Comparison of ENCODE assay signal across 8 mouse cellular contexts in the genomic region with DNA sequence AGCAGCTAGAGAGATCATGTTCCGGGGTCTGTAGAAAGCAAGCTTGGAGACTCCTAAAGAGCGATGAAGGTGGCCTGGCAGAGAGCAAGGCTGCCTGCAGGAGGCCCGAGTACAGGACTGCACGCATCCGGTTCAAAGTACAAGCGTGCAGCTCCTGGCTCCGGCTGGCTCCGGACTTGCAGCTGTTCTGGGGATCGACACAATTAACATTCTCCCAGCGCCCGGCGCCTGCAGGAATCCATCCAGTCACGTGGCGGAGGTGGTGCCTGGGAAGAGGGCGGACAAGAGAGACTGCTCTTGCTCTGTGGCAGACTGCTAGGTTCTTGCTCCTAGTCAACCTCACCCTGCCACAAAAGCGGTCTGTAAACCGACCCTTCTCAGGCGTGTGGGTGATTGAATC.
A peak's percentile ranks its signal among the peaks of the same experiment; 100 is the strongest.
DNase-seq lines count a peak whose midpoint lies in the region; ATAC-seq and TF ChIP-seq lines count a peak whose summit lies in the region.

No protein-coding gene starts in this region.

- H3K9ac ChIP-seq in ES-E14 (ENCODE audit: insufficient read depth, low read depth, low read length, poor library complexity, severe bottlenecking) = peak overlapping the region; percentile 45
- H3K9ac ChIP-seq in hindbrain, embryonic 13.5 days = peak overlapping the region; percentile 65
- no peak overlapping the region for H3K9ac ChIP-seq in lung, embryonic 14.5 days

- peak overlapping the region; percentile 23; the same call in 1 of the 2 replicates for H3K27ac ChIP-seq in ES-E14 (ENCODE audit: insufficient read depth, low read depth, low read length, poor library complexity, severe bottlenecking)
- peak overlapping the region; percentile 87 for H3K27ac ChIP-seq in hindbrain, embryonic 13.5 days
- peak overlapping the region; percentile 83 for H3K27ac ChIP-seq in lung, embryonic 14.5 days (ENCODE audit: low read depth)

- H3K4me2 ChIP-seq in hindbrain, embryonic 13.5 days = peak overlapping the region; percentile 48
- H3K4me2 ChIP-seq in lung, embryonic 14.5 days = peak overlapping the region; percentile 40

- WGBS in hindbrain, embryonic 13.5 days = 1% methylated on average over 18 of the region's 18 CpGs
- 3% methylated on average over 18 of the region's 18 CpGs for WGBS in lung, embryonic 14.5 days

- peak overlapping the region; percentile 26 to 62 for H3K4me3 ChIP-seq in ES-E14 (ENCODE audit: insufficient read depth in 1 of 2, low read depth in 1 of 2, low read length in 2 of 2, poor library complexity in 1 of 2, severe bottlenecking in 1 of 2)
- peak overlapping the region; percentile 26 for H3K4me3 ChIP-seq in hindbrain, embryonic 13.5 days
- H3K4me3 ChIP-seq in lung, embryonic 14.5 days (ENCODE audit: low read depth, low read length) = no peak overlapping the region

- H3K9me3 ChIP-seq in ES-E14 (ENCODE audit: control insufficient read depth, insufficient read depth, low read depth, low read length) = no peaks in the 10 kb centered on the region
- H3K9me3 ChIP-seq in hindbrain, embryonic 13.5 days = no peaks in the 10 kb centered on the region
- H3K9me3 ChIP-seq in lung, embryonic 14.5 days (ENCODE audit: low read depth, low read length) = no peaks in the 10 kb centered on the region

- in situ Hi-C loops in ES-E14 (cut with MboI; ENCODE audit: low sequenced_read_pairs in 2 of 2, unreplicated experiment in 2 of 2) = no loop called here

- H3K36me3 ChIP-seq in ES-E14 (ENCODE audit: control insufficient read depth, insufficient read depth, low read length, poor library complexity, severe bottlenecking) = no peaks in the 10 kb centered on the region
- no peaks in the 10 kb centered on the region for H3K36me3 ChIP-seq in hindbrain, embryonic 13.5 days
- H3K36me3 ChIP-seq in lung, embryonic 14.5 days (ENCODE audit: insufficient read depth) = no peaks in the 10 kb centered on the region

- peaks cover 12 to 26% of the 10 kb centered on the region in 2 experiments for H3K4me1 ChIP-seq in ES-E14 (ENCODE audit: control insufficient read depth in 2 of 2, insufficient read depth in 2 of 2, low read length in 2 of 2, poor library complexity in 1 of 2)
- H3K4me1 ChIP-seq in hindbrain, embryonic 13.5 days (replicated peaks) = peaks cover 27% of the 10 kb centered on the region
- peaks cover 22% of the 10 kb centered on the region for H3K4me1 ChIP-seq in lung, embryonic 14.5 days (ENCODE audit: insufficient read depth)

- peak; percentile 21; the same call in 1 of the 2 replicates for TF ChIP-seq CTCF in lung, embryonic 14.5 days (IDR thresholded peaks at IDR 0.05; ENCODE audit: low read depth)

- H3K27me3 ChIP-seq in hindbrain, embryonic 13.5 days = 0 out of 2 replicates have a peak, but pooled peaks cover 9% of the 10 kb centered on the region
- no peaks in the 10 kb centered on the region for H3K27me3 ChIP-seq in lung, embryonic 14.5 days (ENCODE audit: insufficient read depth, low read length)

- peak; percentile 84 for ATAC-seq in hindbrain, embryonic 13.5 days (ENCODE audit: low FRiP score)
- peak; percentile 90 for ATAC-seq in lung, embryonic 14.5 days (ENCODE audit: insufficient read depth)

- DNase-seq in ES-E14 (ENCODE audit: low read depth, low spot score) = peak; percentile 91
- DNase-seq in cerebellum, postnatal 14 days = peak; percentile 73 to 76
- peak; percentile 59 to 73 for DNase-seq in frontal cortex, postnatal 25 days (ENCODE audit: low spot score in 2 of 2)
- peak; percentile 77 to 81 for DNase-seq in layer of hippocampus, postnatal 10 days (ENCODE audit: low spot score in 2 of 2)
- DNase-seq in lung, embryonic 14.5 days = peak; percentile 93
- DNase-seq in retina, embryonic 14.5 days (ENCODE audit: low spot score) = peak; percentile 82
- peak; percentile 80 to 83 for DNase-seq in urinary bladder, postnatal 4 days (ENCODE audit: low spot score in 2 of 2)

TF ChIP-seq in ES-E14, 5 proteins besides CTCF, POLR2A, EP300 and RAD21:
- TF ChIP-seq CHD2 (IDR thresholded peaks at IDR 0.05; ENCODE audit: low read depth, low read length) = no peak
- TF ChIP-seq HCFC1 (IDR thresholded peaks at IDR 0.05; ENCODE audit: borderline replicate concordance, insufficient read depth, low read length) = no peak
- no peak for TF ChIP-seq ZC3H11A (IDR thresholded peaks at IDR 0.05; ENCODE audit: borderline replicate concordance, low read depth, low read length)
- TF ChIP-seq MAFK (IDR thresholded peaks at IDR 0.05; ENCODE audit: insufficient read depth, low read depth, low read length) = no peak
- no peak for TF ChIP-seq ZNF384 (IDR thresholded peaks at IDR 0.05; ENCODE audit: low read depth, low read length)

Comparison
In these comparisons a context has a peak if more than half of its experiments do, and no peak if none do; other contexts are left out.
1. H3K27ac ChIP-seq: peak in every context shown above with its lines; median percentile 87 in hindbrain, embryonic 13.5 days; 83 in lung, embryonic 14.5 days; 23 in ES-E14.